Mouse (Mus musculus) liver, adult 2 months (tissue): ENCODE results near the gene Ppp1r12a.

ENCODE experiments used
- CTCF ChIP-seq: fragments of 200-500 bp; IDR thresholded peaks from 2 replicates; pipeline ENCODE4 v1.5.1; 2011; ENCODE audit warnings: low read depth, low read length, control low read depth
- POLR2A ChIP-seq: fragments of 200-500 bp; IDR thresholded peaks from 2 replicates; pipeline ENCODE4 v1.6.1; 2011; ENCODE audit warnings: low read length, control low read depth; ENCODE audit not compliant: insufficient read depth; ENCODE audit errors: extremely low read depth

GRCm38 (mm10) chr10:108113361-108114237 lies 48.4 kb upstream of the Ppp1r12a start:
- TF ChIP-seq CTCF (no peak), POLR2A (no peak)
